Comparison of ENCODE assay signal across 7 mouse cellular contexts in the genomic region with DNA sequence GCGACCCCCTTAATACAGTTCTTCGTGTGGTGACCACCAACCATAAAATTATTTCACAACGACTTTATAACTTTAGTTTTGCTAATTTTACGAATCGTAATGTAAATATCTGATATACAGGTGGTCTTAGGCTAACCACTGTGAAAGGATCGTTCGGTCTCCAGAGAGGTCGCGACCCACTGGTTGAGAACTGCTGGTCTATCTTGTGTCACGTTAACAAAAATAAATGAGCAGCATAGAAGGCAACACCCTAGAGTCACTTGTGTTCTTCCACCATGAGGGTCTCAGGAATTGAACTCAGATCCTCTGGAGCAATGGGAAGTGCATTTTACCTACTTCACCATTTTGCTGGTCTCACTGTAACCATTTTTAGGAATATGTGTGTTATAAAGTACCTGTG. TPM values are rescaled to one million over a fixed set of nuclear protein-coding genes. Genes with fewer than 3 reads are reported as not detected.
DNase-seq lines count a peak whose midpoint lies in the region; ATAC-seq and TF ChIP-seq lines count a peak whose summit lies in the region.

No protein-coding gene starts in this region.

- WGBS in lung, embryonic 14.5 days = 56% methylated on average over 10 of the region's 10 CpGs
- WGBS in forebrain, embryonic 12.5 days = 58% methylated on average over 10 of the region's 10 CpGs
- 57% methylated on average over 10 of the region's 10 CpGs for WGBS in intestine, embryonic 16.5 days
- 61% methylated on average over 10 of the region's 10 CpGs for WGBS in neural tube, embryonic 14.5 days

- H3K4me3 ChIP-seq in lung, embryonic 14.5 days (ENCODE audit: low read depth, low read length) = no peak overlapping the region
- H3K4me3 ChIP-seq in forebrain, embryonic 12.5 days (replicated peaks) = no peak overlapping the region
- H3K4me3 ChIP-seq in intestine, embryonic 16.5 days (ENCODE audit: low read length) = peak overlapping the region; percentile 69; the same call in 1 of the 2 replicates
- H3K4me3 ChIP-seq in neural tube, embryonic 14.5 days (ENCODE audit: low read depth, low read length) = no peak overlapping the region

- TF ChIP-seq CTCF in lung, embryonic 14.5 days (IDR thresholded peaks at IDR 0.05; ENCODE audit: low read depth) = no peak

- peak overlapping the region; percentile 74; the same call in 1 of the 2 replicates for H3K4me2 ChIP-seq in lung, embryonic 14.5 days
- no peak overlapping the region for H3K4me2 ChIP-seq in forebrain, embryonic 12.5 days
- peak overlapping the region; percentile 42; the same call in 1 of the 2 replicates for H3K4me2 ChIP-seq in intestine, embryonic 16.5 days (ENCODE audit: low read depth, low read length)
- no peak overlapping the region for H3K4me2 ChIP-seq in neural tube, embryonic 14.5 days (ENCODE audit: low read depth, low read length)

- DNase-seq in lung, embryonic 14.5 days = no peak
- no peak for DNase-seq in lung, postnatal 36 days
- DNase-seq in urinary bladder, adult 2 months (ENCODE audit: low spot score) = no peak
- no peak for DNase-seq in kidney, postnatal 36 days

- no peaks in the 10 kb centered on the region for H3K27me3 ChIP-seq in lung, embryonic 14.5 days (ENCODE audit: insufficient read depth, low read length)
- no peaks in the 10 kb centered on the region for H3K27me3 ChIP-seq in forebrain, embryonic 12.5 days
- H3K27me3 ChIP-seq in intestine, embryonic 16.5 days (replicated peaks; ENCODE audit: control insufficient read depth, insufficient read depth, low read length) = no peaks in the 10 kb centered on the region
- no peaks in the 10 kb centered on the region for H3K27me3 ChIP-seq in neural tube, embryonic 14.5 days (ENCODE audit: control insufficient read depth, insufficient read depth, low read length)

- peak; percentile 1; the same call in 1 of the 2 replicates for ATAC-seq in lung, embryonic 14.5 days (ENCODE audit: insufficient read depth)
- peak; percentile 9; the same call in 1 of the 2 replicates for ATAC-seq in forebrain, embryonic 12.5 days (ENCODE audit: low FRiP score)
- ATAC-seq in intestine, embryonic 16.5 days = 0 out of 2 replicates have a peak, but pooled peaks have one; percentile 14
- ATAC-seq in neural tube, embryonic 14.5 days (ENCODE audit: low read depth) = peak; percentile 18; the same call in 1 of the 2 replicates

- H3K36me3 ChIP-seq in lung, embryonic 14.5 days (ENCODE audit: insufficient read depth) = 0 out of 2 replicates have a peak, but pooled peaks cover 4% of the 10 kb centered on the region
- peaks cover 4% of the 10 kb centered on the region for H3K36me3 ChIP-seq in forebrain, embryonic 12.5 days (replicated peaks)
- H3K36me3 ChIP-seq in intestine, embryonic 16.5 days (ENCODE audit: control insufficient read depth, insufficient read depth, low read length) = no peaks in the 10 kb centered on the region
- no peaks in the 10 kb centered on the region for H3K36me3 ChIP-seq in neural tube, embryonic 14.5 days (ENCODE audit: control insufficient read depth, insufficient read depth, low read length)

- H3K9ac ChIP-seq in lung, embryonic 14.5 days = no peak overlapping the region
- no peak overlapping the region for H3K9ac ChIP-seq in forebrain, embryonic 12.5 days
- peak overlapping the region; percentile 45; the same call in 1 of the 2 replicates for H3K9ac ChIP-seq in intestine, embryonic 16.5 days (ENCODE audit: low read depth, low read length)
- no peak overlapping the region for H3K9ac ChIP-seq in neural tube, embryonic 14.5 days (replicated peaks; ENCODE audit: low read depth, low read length)

- no peaks in the 10 kb centered on the region for H3K9me3 ChIP-seq in lung, embryonic 14.5 days (ENCODE audit: low read depth, low read length)
- no peaks in the 10 kb centered on the region for H3K9me3 ChIP-seq in forebrain, embryonic 12.5 days
- no peaks in the 10 kb centered on the region for H3K9me3 ChIP-seq in intestine, embryonic 16.5 days (ENCODE audit: control insufficient read depth, low read length)
- no peaks in the 10 kb centered on the region for H3K9me3 ChIP-seq in neural tube, embryonic 14.5 days (ENCODE audit: control insufficient read depth, low read length)

- H3K27ac ChIP-seq in lung, embryonic 14.5 days (ENCODE audit: low read depth) = peak overlapping the region; percentile 25
- H3K27ac ChIP-seq in forebrain, embryonic 12.5 days = peak overlapping the region; percentile 71; the same call in 1 of the 2 replicates
- no peak overlapping the region for H3K27ac ChIP-seq in intestine, embryonic 16.5 days (ENCODE audit: low read length)
- H3K27ac ChIP-seq in neural tube, embryonic 14.5 days (ENCODE audit: low read depth, low read length) = peak overlapping the region; percentile 66; the same call in 1 of the 2 replicates

- peaks cover 7% of the 10 kb centered on the region for H3K4me1 ChIP-seq in lung, embryonic 14.5 days (ENCODE audit: insufficient read depth)
- peaks cover 22% of the 10 kb centered on the region for H3K4me1 ChIP-seq in forebrain, embryonic 12.5 days
- H3K4me1 ChIP-seq in intestine, embryonic 16.5 days (ENCODE audit: control insufficient read depth, insufficient read depth, low read length) = peaks cover 13% of the 10 kb centered on the region
- peaks cover 13% of the 10 kb centered on the region for H3K4me1 ChIP-seq in neural tube, embryonic 14.5 days (ENCODE audit: control insufficient read depth, insufficient read depth, low read length)

RNA-seq across cellular contexts. Expression of gene Rac1, which starts 20.0 kb away (rescaled TPM):
- polyA plus RNA-seq in lung, embryonic 14.5 days (2014; fragmentation: Nextera tagmentation; extraction: Ambion mirVana) = 588 and 606 TPM in 2 replicates
- polyA plus RNA-seq in forebrain, embryonic 12.5 days (2016; fragmentation: Nextera tagmentation; extraction: Ambion mirVana) = 377 and 395 TPM in 2 replicates
- polyA plus RNA-seq in intestine, embryonic 16.5 days (2015; fragmentation: Nextera tagmentation; extraction: Ambion mirVana) = 52.6 and 307 TPM in 2 replicates
- polyA plus RNA-seq in neural tube, embryonic 14.5 days (2014; fragmentation: Nextera tagmentation; extraction: Ambion mirVana) = 454 and 468 TPM in 2 replicates
- 441 and 475 TPM in 2 replicates for polyA plus RNA-seq in urinary bladder, adult 2 months (2012; rRNA removed)

Comparison
In these comparisons a context has a peak if more than half of its experiments do, and no peak if none do; other contexts are left out.
1. H3K4me2 ChIP-seq: peak in lung, embryonic 14.5 days (single experiment) and intestine, embryonic 16.5 days (single experiment); none in forebrain, embryonic 12.5 days (single experiment) and neural tube, embryonic 14.5 days (single experiment).
2. Peak in every context shown above with its lines, with median percentiles within 50 percentile points of each other: ATAC-seq.